Mouse (Mus musculus): ENCODE measurements around the gene App. TPM values are rescaled to one million over a fixed set of nuclear protein-coding genes. Genes with fewer than 3 reads are reported as not detected.

Gene App
- polyA plus RNA-seq, 1 experiment from 2014 or later = 132 TPM

- WGBS = 89% methylated on average over 6 of the region's 6 CpGs
- Histone ChIP-seq H3K27me3 (replicated peaks; ENCODE audit: control insufficient read depth, insufficient read depth, low read length) (no peaks in the 10 kb centered on the region), H3K9me3 (ENCODE audit: control insufficient read depth, low read length) (no peaks in the 10 kb centered on the region), H3K9ac (ENCODE audit: low read length) (no peak overlapping the region), H3K4me1 (replicated peaks; ENCODE audit: control insufficient read depth, insufficient read depth, low read length) (no peaks in the 10 kb centered on the region), H3K4me3 (ENCODE audit: low read depth, low read length) (no peak overlapping the region), H3K36me3 (ENCODE audit: control insufficient read depth, insufficient read depth, low read length) (peaks cover 7% of the 10 kb centered on the region), H3K27ac (ENCODE audit: low read depth) (no peak overlapping the region), H3K4me2 (ENCODE audit: low read length) (no peak overlapping the region)
- DNase-seq (ENCODE audit: low spot score) (no peak), ATAC-seq (replicated peaks; ENCODE audit: low FRiP score, low TSS enrichment, low read depth) (no peak)
These were observed 77.2 kb downstream of the App start for GRCm38 (mm10) chr16:85096396-85096795.

GRCm38 (mm10) chr16:85095923-85096322 is 77.6 kb downstream of the App start:
- 80% methylated on average over 2 of the region's 2 CpGs for WGBS

GRCm38 (mm10) chr16:85092644-85093091 is 80.9 kb downstream of the App start:
- H3K27me3 ChIP-seq (replicated peaks; ENCODE audit: control insufficient read depth, insufficient read depth, low read length) = no peaks in the 10 kb centered on the region
- H3K4me1 ChIP-seq (replicated peaks; ENCODE audit: control insufficient read depth, insufficient read depth, low read length) = no peaks in the 10 kb centered on the region
- 72% methylated on average over 9 of the region's 9 CpGs for WGBS
- peaks cover 6% of the 10 kb centered on the region; the same call in 1 of the 2 replicates for H3K36me3 ChIP-seq (ENCODE audit: control insufficient read depth, insufficient read depth, low read length)
- H3K4me3 ChIP-seq (ENCODE audit: low read depth, low read length) = no peak overlapping the region
- ATAC-seq (replicated peaks; ENCODE audit: low FRiP score, low TSS enrichment, low read depth) (no peak), DNase-seq (ENCODE audit: low spot score) (no peak)
- H3K9ac ChIP-seq (ENCODE audit: low read length) = no peak overlapping the region
- H3K9me3 ChIP-seq (ENCODE audit: control insufficient read depth, low read length) = no peaks in the 10 kb centered on the region
- H3K4me2 ChIP-seq (ENCODE audit: low read length) = no peak overlapping the region
- no peak overlapping the region for H3K27ac ChIP-seq (ENCODE audit: low read depth)

More at GRCm38 (mm10) chr16:85095923-85096322, 77.6 kb downstream of the App start:
- Histone ChIP-seq H3K4me1 (replicated peaks; ENCODE audit: control insufficient read depth, insufficient read depth, low read length) (no peaks in the 10 kb centered on the region), H3K9me3 (ENCODE audit: control insufficient read depth, low read length) (no peaks in the 10 kb centered on the region), H3K4me3 (ENCODE audit: low read depth, low read length) (no peak overlapping the region), H3K27ac (ENCODE audit: low read depth) (no peak overlapping the region), H3K27me3 (replicated peaks; ENCODE audit: control insufficient read depth, insufficient read depth, low read length) (no peaks in the 10 kb centered on the region), H3K4me2 (ENCODE audit: low read length) (no peak overlapping the region), H3K9ac (ENCODE audit: low read length) (no peak overlapping the region), H3K36me3 (ENCODE audit: control insufficient read depth, insufficient read depth, low read length) (peaks cover 6% of the 10 kb centered on the region; the same call in 1 of the 2 replicates)
- DNase-seq (ENCODE audit: low spot score) = no peak
- ATAC-seq (replicated peaks; ENCODE audit: low FRiP score, low TSS enrichment, low read depth) = no peak

- H3K36me3 ChIP-seq (ENCODE audit: control insufficient read depth, insufficient read depth, low read length) = peaks cover 5% of the 10 kb centered on the region; the same call in 1 of the 2 replicates
- no peak for ATAC-seq (replicated peaks; ENCODE audit: low FRiP score, low TSS enrichment, low read depth)
- H3K4me1 ChIP-seq (replicated peaks; ENCODE audit: control insufficient read depth, insufficient read depth, low read length) = no peaks in the 10 kb centered on the region
- H3K27ac ChIP-seq (ENCODE audit: low read depth) = no peak overlapping the region
- no peak overlapping the region for H3K4me3 ChIP-seq (ENCODE audit: low read depth, low read length)
- DNase-seq (ENCODE audit: low spot score) = no peak
- H3K9ac ChIP-seq (ENCODE audit: low read length) = no peak overlapping the region
- H3K27me3 ChIP-seq (replicated peaks; ENCODE audit: control insufficient read depth, insufficient read depth, low read length) = no peaks in the 10 kb centered on the region
- no peak overlapping the region for H3K4me2 ChIP-seq (ENCODE audit: low read length)
- no peaks in the 10 kb centered on the region for H3K9me3 ChIP-seq (ENCODE audit: control insufficient read depth, low read length)
- WGBS = 67% methylated on average over 1 of the region's 1 CpGs
These were observed 81.4 kb downstream of the App start for GRCm38 (mm10) chr16:85092183-85092582.

- H3K4me2 ChIP-seq (ENCODE audit: low read length) = no peak overlapping the region
- no peaks in the 10 kb centered on the region for H3K36me3 ChIP-seq (ENCODE audit: control insufficient read depth, insufficient read depth, low read length)
- no peak for DNase-seq (ENCODE audit: low spot score)
- no peaks in the 10 kb centered on the region for H3K27me3 ChIP-seq (replicated peaks; ENCODE audit: control insufficient read depth, insufficient read depth, low read length)
- H3K9ac ChIP-seq (ENCODE audit: low read length) = no peak overlapping the region
- H3K4me1 ChIP-seq (replicated peaks; ENCODE audit: control insufficient read depth, insufficient read depth, low read length) = no peaks in the 10 kb centered on the region
- 0 out of 2 replicates have a peak, but pooled peaks have one; percentile 26 for ATAC-seq (replicated peaks; ENCODE audit: low FRiP score, low TSS enrichment, low read depth)
- H3K27ac ChIP-seq (ENCODE audit: low read depth) = no peak overlapping the region
- WGBS = 53% methylated on average over 14 of the region's 14 CpGs
- H3K4me3 ChIP-seq (ENCODE audit: low read depth, low read length) = no peak overlapping the region
- H3K9me3 ChIP-seq (ENCODE audit: control insufficient read depth, low read length) = no peaks in the 10 kb centered on the region
These were observed 82.6 kb downstream of the App start for GRCm38 (mm10) chr16:85090992-85091391.

GRCm38 (mm10) chr16:85088126-85088525 is 85.4 kb downstream of the App start:
- no peaks in the 10 kb centered on the region for H3K9me3 ChIP-seq (ENCODE audit: control insufficient read depth, low read length)
- WGBS = 65% methylated on average over 10 of the region's 10 CpGs
- no peaks in the 10 kb centered on the region for H3K36me3 ChIP-seq (ENCODE audit: control insufficient read depth, insufficient read depth, low read length)
- no peak overlapping the region for H3K9ac ChIP-seq (ENCODE audit: low read length)
- no peak overlapping the region for H3K4me3 ChIP-seq (ENCODE audit: low read depth, low read length)
- no peak overlapping the region for H3K27ac ChIP-seq (ENCODE audit: low read depth)
- H3K4me2 ChIP-seq (ENCODE audit: low read length) = no peak overlapping the region
- DNase-seq (ENCODE audit: low spot score) (no peak), ATAC-seq (replicated peaks; ENCODE audit: low FRiP score, low TSS enrichment, low read depth) (no peak)
- no peaks in the 10 kb centered on the region for H3K4me1 ChIP-seq (replicated peaks; ENCODE audit: control insufficient read depth, insufficient read depth, low read length)
- H3K27me3 ChIP-seq (replicated peaks; ENCODE audit: control insufficient read depth, insufficient read depth, low read length) = no peaks in the 10 kb centered on the region

GRCm38 (mm10) chr16:85086303-85086702 is 87.3 kb downstream of the App start:
- H3K9me3 ChIP-seq (ENCODE audit: control insufficient read depth, low read length) = no peaks in the 10 kb centered on the region
- H3K36me3 ChIP-seq (ENCODE audit: control insufficient read depth, insufficient read depth, low read length) = peaks cover 5% of the 10 kb centered on the region; the same call in 1 of the 2 replicates
- no peak overlapping the region for H3K4me2 ChIP-seq (ENCODE audit: low read length)
- ATAC-seq (replicated peaks; ENCODE audit: low FRiP score, low TSS enrichment, low read depth) (no peak), DNase-seq (ENCODE audit: low spot score) (no peak)
- H3K9ac ChIP-seq (ENCODE audit: low read length) = no peak overlapping the region
- H3K27me3 ChIP-seq (replicated peaks; ENCODE audit: control insufficient read depth, insufficient read depth, low read length) = no peaks in the 10 kb centered on the region
- WGBS = 88% methylated on average over 14 of the region's 14 CpGs
- H3K4me3 ChIP-seq (ENCODE audit: low read depth, low read length) = no peak overlapping the region
- H3K4me1 ChIP-seq (replicated peaks; ENCODE audit: control insufficient read depth, insufficient read depth, low read length) = no peaks in the 10 kb centered on the region
- no peak overlapping the region for H3K27ac ChIP-seq (ENCODE audit: low read depth)

GRCm38 (mm10) chr16:85085902-85086301 is 87.7 kb downstream of the App start:
- H3K4me3 ChIP-seq (ENCODE audit: low read depth, low read length) = no peak overlapping the region
- no peak overlapping the region for H3K9ac ChIP-seq (ENCODE audit: low read length)
- H3K9me3 ChIP-seq (ENCODE audit: control insufficient read depth, low read length) = no peaks in the 10 kb centered on the region
- H3K27ac ChIP-seq (ENCODE audit: low read depth) = no peak overlapping the region
- WGBS = 72% methylated on average over 6 of the region's 6 CpGs
- H3K27me3 ChIP-seq (replicated peaks; ENCODE audit: control insufficient read depth, insufficient read depth, low read length) = no peaks in the 10 kb centered on the region
- peaks cover 5% of the 10 kb centered on the region; the same call in 1 of the 2 replicates for H3K36me3 ChIP-seq (ENCODE audit: control insufficient read depth, insufficient read depth, low read length)
- no peaks in the 10 kb centered on the region for H3K4me1 ChIP-seq (replicated peaks; ENCODE audit: control insufficient read depth, insufficient read depth, low read length)
- ATAC-seq (replicated peaks; ENCODE audit: low FRiP score, low TSS enrichment, low read depth) = no peak
- no peak for DNase-seq (ENCODE audit: low spot score)
- H3K4me2 ChIP-seq (ENCODE audit: low read length) = no peak overlapping the region

- ATAC-seq (replicated peaks; ENCODE audit: low FRiP score, low TSS enrichment, low read depth) (no peak), DNase-seq (ENCODE audit: low spot score) (no peak)
- Histone ChIP-seq H3K36me3 (ENCODE audit: control insufficient read depth, insufficient read depth, low read length) (peaks cover 12% of the 10 kb centered on the region; the same call in 1 of the 2 replicates), H3K4me3 (ENCODE audit: low read depth, low read length) (no peak overlapping the region), H3K9me3 (ENCODE audit: control insufficient read depth, low read length) (no peaks in the 10 kb centered on the region), H3K9ac (ENCODE audit: low read length) (no peak overlapping the region), H3K27me3 (replicated peaks; ENCODE audit: control insufficient read depth, insufficient read depth, low read length) (no peaks in the 10 kb centered on the region), H3K4me1 (replicated peaks; ENCODE audit: control insufficient read depth, insufficient read depth, low read length) (no peaks in the 10 kb centered on the region), H3K27ac (ENCODE audit: low read depth) (no peak overlapping the region), H3K4me2 (ENCODE audit: low read length) (no peak overlapping the region)
- 91% methylated on average over 1 of the region's 1 CpGs for WGBS
These were observed 89.4 kb downstream of the App start for GRCm38 (mm10) chr16:85084152-85084551.

Data from intestine, embryonic 14.5 days (tissue).